ENCODE assay signal across 8 mouse cellular contexts in the genomic region with DNA sequence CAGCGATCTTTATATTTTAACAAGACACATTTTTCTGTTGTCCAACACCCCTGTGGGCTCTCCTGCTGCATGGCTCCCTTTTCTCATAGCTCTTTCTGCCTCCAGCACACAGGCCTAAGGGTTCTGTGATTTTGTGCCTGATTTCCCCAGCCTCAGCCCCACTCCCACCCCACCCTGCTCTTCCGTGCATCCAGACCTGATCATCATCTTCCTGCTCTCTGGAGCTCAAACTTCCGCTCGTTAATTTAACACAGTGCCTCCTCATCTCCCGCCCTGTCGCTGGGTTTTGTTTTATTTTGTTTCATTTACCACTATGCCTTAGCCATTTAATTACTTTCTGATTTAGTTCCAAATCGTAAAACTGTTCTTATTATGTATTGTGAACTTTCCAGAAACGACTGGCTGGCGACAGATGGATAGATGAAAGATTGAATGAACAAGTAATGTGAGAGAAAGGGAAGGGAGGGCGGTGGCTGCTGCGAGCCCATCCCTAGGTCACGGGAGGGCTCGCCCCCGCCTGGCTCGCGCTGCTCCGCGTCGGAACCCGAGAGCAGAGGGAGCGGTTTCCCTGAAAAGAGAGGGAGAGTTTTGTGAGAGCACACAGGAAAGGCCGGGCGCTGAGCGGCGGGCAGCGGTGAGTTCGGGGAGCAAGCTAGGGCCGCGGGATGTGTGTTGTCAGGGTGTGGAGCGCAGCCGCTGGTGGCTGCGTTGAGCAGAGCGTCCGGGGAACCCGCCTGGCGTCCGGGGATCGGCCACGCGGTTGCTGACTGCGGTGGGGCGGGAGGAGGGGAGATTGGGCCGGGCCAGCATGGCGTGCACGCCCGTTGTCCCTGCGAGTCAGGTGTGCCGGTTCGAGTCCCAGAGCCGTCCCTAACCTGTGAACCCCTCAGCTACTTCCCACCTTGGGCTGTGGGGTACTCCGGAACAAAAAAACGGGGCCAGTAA. TPM values are rescaled to one million over a fixed set of nuclear protein-coding genes. Genes with fewer than 3 reads are reported as not detected.
DNase-seq lines count a peak whose midpoint lies in the region; ATAC-seq and TF ChIP-seq lines count a peak whose summit lies in the region.

A gene (plus strand): TSS at position 276 of the 945 bp plus-strand sequence.

- peaks cover 6% of the 10 kb centered on the region for H3K36me3 ChIP-seq in forebrain, embryonic 12.5 days (replicated peaks)
- H3K36me3 ChIP-seq in heart, postnatal 0 days (replicated peaks; ENCODE audit: control insufficient read depth, insufficient read depth, low read length), result peaks cover 9% of the 10 kb centered on the region
- H3K36me3 ChIP-seq in liver, embryonic 16.5 days (ENCODE audit: control insufficient read depth, insufficient read depth), result no peaks in the 10 kb centered on the region
- H3K36me3 ChIP-seq in neural tube, embryonic 13.5 days, result peaks cover 9% of the 10 kb centered on the region
- no peaks in the 10 kb centered on the region; the same call in 1 of the 2 replicates for H3K36me3 ChIP-seq in testis, adult 2 months (ENCODE audit: control insufficient read depth, insufficient read depth, low read length)

- H3K4me1 ChIP-seq in forebrain, embryonic 12.5 days, result 0 out of 2 replicates have a peak, but pooled peaks cover 2% of the 10 kb centered on the region
- no peaks in the 10 kb centered on the region for H3K4me1 ChIP-seq in heart, postnatal 0 days (ENCODE audit: control insufficient read depth, insufficient read depth)
- H3K4me1 ChIP-seq in liver, embryonic 16.5 days (ENCODE audit: control insufficient read depth, low read depth, low read length), result peaks cover 2% of the 10 kb centered on the region
- peaks cover 8% of the 10 kb centered on the region for H3K4me1 ChIP-seq in neural tube, embryonic 13.5 days (replicated peaks)
- peaks cover 2% of the 10 kb centered on the region; the same call in 1 of the 2 replicates for H3K4me1 ChIP-seq in testis, adult 2 months (ENCODE audit: control insufficient read depth, insufficient read depth, low read length)

- no peaks in the 10 kb centered on the region for H3K9me3 ChIP-seq in forebrain, embryonic 12.5 days
- H3K9me3 ChIP-seq in heart, postnatal 0 days (replicated peaks; ENCODE audit: control insufficient read depth, low read length), result no peaks in the 10 kb centered on the region
- no peaks in the 10 kb centered on the region for H3K9me3 ChIP-seq in liver, embryonic 16.5 days (replicated peaks; ENCODE audit: control insufficient read depth, low read length)
- H3K9me3 ChIP-seq in neural tube, embryonic 13.5 days, result no peaks in the 10 kb centered on the region

- peak; percentile 95 for ATAC-seq in forebrain, embryonic 12.5 days (ENCODE audit: low FRiP score)
- ATAC-seq in heart, postnatal 0 days (ENCODE audit: insufficient read depth, low read depth), result peak; percentile 92
- ATAC-seq in liver, embryonic 16.5 days (ENCODE audit: low read depth), result peak; percentile 87
- ATAC-seq in neural tube, embryonic 13.5 days (ENCODE audit: low read depth), result peak; percentile 96

- TF ChIP-seq EP300 in heart, postnatal 0 days (IDR thresholded peaks at IDR 0.05; ENCODE audit: low read depth), result no peak

- TF ChIP-seq POLR2A in testis, adult 2 months (IDR thresholded peaks at IDR 0.05; ENCODE audit: control insufficient read depth, low read depth, low read length), result peak; percentile 85

- peak within 1 kb of the TSS; percentile 79 for H3K4me3 ChIP-seq in forebrain, embryonic 12.5 days (replicated peaks)
- peak within 1 kb of the TSS; percentile 81 for H3K4me3 ChIP-seq in heart, postnatal 0 days (ENCODE audit: low read depth, low read length)
- H3K4me3 ChIP-seq in liver, embryonic 16.5 days (ENCODE audit: low read depth, low read length), result peak within 1 kb of the TSS; percentile 72
- H3K4me3 ChIP-seq in neural tube, embryonic 13.5 days, result peak within 1 kb of the TSS; percentile 74
- H3K4me3 ChIP-seq in testis, adult 2 months (ENCODE audit: control insufficient read depth, low read depth, low read length), result peak within 1 kb of the TSS; percentile 95

- peak within 1 kb of the TSS; percentile 88 for H3K27ac ChIP-seq in forebrain, embryonic 12.5 days
- peak within 1 kb of the TSS; percentile 83 for H3K27ac ChIP-seq in heart, postnatal 0 days (ENCODE audit: low read depth)
- peak within 1 kb of the TSS; percentile 69 for H3K27ac ChIP-seq in liver, embryonic 16.5 days (ENCODE audit: low read length)
- H3K27ac ChIP-seq in neural tube, embryonic 13.5 days (replicated peaks), result peak within 1 kb of the TSS; percentile 89
- peak within 1 kb of the TSS; percentile 84 for H3K27ac ChIP-seq in testis, adult 2 months (ENCODE audit: control insufficient read depth, insufficient read depth, low read depth, low read length)

- H3K27me3 ChIP-seq in forebrain, embryonic 12.5 days, result no peaks in the 10 kb centered on the region
- no peaks in the 10 kb centered on the region for H3K27me3 ChIP-seq in heart, postnatal 0 days (ENCODE audit: control insufficient read depth, insufficient read depth, low read length)
- H3K27me3 ChIP-seq in liver, embryonic 16.5 days (ENCODE audit: control insufficient read depth, insufficient read depth, low read depth, low read length), result no peaks in the 10 kb centered on the region
- H3K27me3 ChIP-seq in neural tube, embryonic 13.5 days, result no peaks in the 10 kb centered on the region
- H3K27me3 ChIP-seq in testis, adult 2 months (ENCODE audit: control insufficient read depth, insufficient read depth, low read length), result no peaks in the 10 kb centered on the region

- TF ChIP-seq CTCF in heart, postnatal 0 days (IDR thresholded peaks at IDR 0.05; ENCODE audit: low read depth), result no peak
- no peak for TF ChIP-seq CTCF in testis, adult 2 months (IDR thresholded peaks at IDR 0.05; ENCODE audit: control insufficient read depth, insufficient read depth, insufficient replicate concordance, low read depth, low read length)

- peak within 1 kb of the TSS; percentile 54 for H3K4me2 ChIP-seq in forebrain, embryonic 12.5 days
- H3K4me2 ChIP-seq in heart, postnatal 0 days (ENCODE audit: low read depth, low read length), result peak within 1 kb of the TSS; percentile 62
- peak within 1 kb of the TSS; percentile 66 for H3K4me2 ChIP-seq in liver, embryonic 16.5 days (ENCODE audit: low read depth, low read length)
- H3K4me2 ChIP-seq in neural tube, embryonic 13.5 days, result peak within 1 kb of the TSS; percentile 55

- 2% methylated on average over 52 of the region's 52 CpGs for WGBS in forebrain, embryonic 12.5 days
- WGBS in heart, postnatal 0 days, result 3% methylated on average over 52 of the region's 52 CpGs
- WGBS in liver, embryonic 16.5 days (ENCODE audit: insufficient replicate concordance), result 3% methylated on average over 52 of the region's 52 CpGs
- 2% methylated on average over 51 of the region's 52 CpGs for WGBS in neural tube, embryonic 13.5 days

- peak within 1 kb of the TSS; percentile 80 for H3K9ac ChIP-seq in forebrain, embryonic 12.5 days
- peak within 1 kb of the TSS; percentile 69 for H3K9ac ChIP-seq in heart, postnatal 0 days (replicated peaks; ENCODE audit: low read depth, low read length)
- H3K9ac ChIP-seq in liver, embryonic 16.5 days (ENCODE audit: low read depth, low read length), result peak within 1 kb of the TSS; percentile 75
- peak within 1 kb of the TSS; percentile 85 for H3K9ac ChIP-seq in neural tube, embryonic 13.5 days

- DNase-seq in CD8-positive naive resting alpha-beta T cell, adult 2 months (ENCODE audit: low read depth in 2 of 2, low spot score in 2 of 2), result peak; percentile 73 to 79
- DNase-seq in c-Kit-positive CD71-positive TER-119-negative erythroid progenitor cells, embryonic 14.5 days (ENCODE audit: low read depth), result peak; percentile 77
- peak; percentile 78 for DNase-seq in heart, postnatal 0 days (ENCODE audit: low spot score)
- DNase-seq in kidney, postnatal 4 days, result peak; percentile 76 to 86

RNA-seq across cellular contexts. Expression of the gene that starts here (rescaled TPM):
- 39.9 and 44.1 TPM in 2 replicates for polyA plus RNA-seq in forebrain, embryonic 12.5 days (2016; fragmentation: Nextera tagmentation; extraction: Ambion mirVana)
- total RNA-seq in heart, postnatal 0 days (2014; rRNA removed; ENCODE audit: low replicate concordance), result 13.4 and 22.4 TPM in 2 replicates
- polyA plus RNA-seq in heart, postnatal 0 days (2015; fragmentation: Nextera tagmentation; extraction: Ambion mirVana), result 30.0 and 30.8 TPM in 2 replicates
- polyA plus RNA-seq in liver, embryonic 16.5 days (2015; fragmentation: Nextera tagmentation; extraction: Ambion mirVana), result 11.0 and 11.4 TPM in 2 replicates
- 39.8 and 41.2 TPM in 2 replicates for polyA plus RNA-seq in neural tube, embryonic 13.5 days (2015; fragmentation: Nextera tagmentation; extraction: Ambion mirVana)
- 9.3 and 10.3 TPM in 2 replicates for polyA plus RNA-seq in testis, adult 2 months (2012; rRNA removed)

Comparison
In these comparisons a context has a peak if more than half of its experiments do, and no peak if none do; other contexts are left out.
1. Peak in every context shown above with its lines: DNase-seq, ATAC-seq, H3K4me3 ChIP-seq and H3K27ac ChIP-seq.